Mouse (Mus musculus): Measurements from ENCODE around the gene Tekt3. TPM values are rescaled to one million over a fixed set of nuclear protein-coding genes. Genes with fewer than 3 reads are reported as not detected.
A peak's percentile ranks its signal among the peaks of the same experiment; 100 is the strongest.

Gene Tekt3
- polyA plus RNA-seq, 1 experiment from 2014 or later = not detected

DNA sequence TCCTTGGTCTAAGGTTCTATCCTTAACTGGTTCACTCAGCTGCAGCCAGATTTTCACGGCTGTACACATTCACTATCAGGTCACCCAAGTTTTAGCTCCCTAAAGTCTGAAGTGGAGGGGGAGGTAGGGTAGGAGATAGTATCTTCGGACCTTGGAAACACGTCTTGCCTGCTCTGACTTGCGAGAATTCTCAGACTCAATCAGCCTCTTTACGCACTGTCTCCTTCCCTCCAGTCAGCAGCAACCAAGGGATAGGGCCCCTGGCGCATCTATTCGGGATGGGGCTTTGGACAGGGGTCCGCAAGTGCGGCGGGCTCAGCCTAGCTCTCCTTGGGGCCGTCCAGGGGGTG is 70.7 kb downstream of the Tekt3 start:
- Histone ChIP-seq H3K36me3 (ENCODE audit: control insufficient read depth, insufficient read depth) (peaks cover 9% of the 10 kb centered on the region; the same call in 1 of the 2 replicates), H3K4me3 (ENCODE audit: low read length) (peak overlapping the region; percentile 76), H3K9me3 (replicated peaks; ENCODE audit: control insufficient read depth, low read length) (no peaks in the 10 kb centered on the region), H3K27ac (ENCODE audit: low read length) (peak overlapping the region; percentile 92), H3K4me1 (ENCODE audit: control insufficient read depth, insufficient read depth, low read length) (peaks cover 41% of the 10 kb centered on the region), H3K27me3 (ENCODE audit: control insufficient read depth, insufficient read depth, low read length) (no peaks in the 10 kb centered on the region), H3K4me2 (ENCODE audit: low read depth, low read length) (peak overlapping the region; percentile 63), H3K9ac (ENCODE audit: low read length) (peak overlapping the region; percentile 88)
- WGBS = under 1% methylated on average over 11 of the region's 11 CpGs
- no peak for ATAC-seq (replicated peaks; ENCODE audit: extremely low read depth, insufficient read depth, low FRiP score)

DNA sequence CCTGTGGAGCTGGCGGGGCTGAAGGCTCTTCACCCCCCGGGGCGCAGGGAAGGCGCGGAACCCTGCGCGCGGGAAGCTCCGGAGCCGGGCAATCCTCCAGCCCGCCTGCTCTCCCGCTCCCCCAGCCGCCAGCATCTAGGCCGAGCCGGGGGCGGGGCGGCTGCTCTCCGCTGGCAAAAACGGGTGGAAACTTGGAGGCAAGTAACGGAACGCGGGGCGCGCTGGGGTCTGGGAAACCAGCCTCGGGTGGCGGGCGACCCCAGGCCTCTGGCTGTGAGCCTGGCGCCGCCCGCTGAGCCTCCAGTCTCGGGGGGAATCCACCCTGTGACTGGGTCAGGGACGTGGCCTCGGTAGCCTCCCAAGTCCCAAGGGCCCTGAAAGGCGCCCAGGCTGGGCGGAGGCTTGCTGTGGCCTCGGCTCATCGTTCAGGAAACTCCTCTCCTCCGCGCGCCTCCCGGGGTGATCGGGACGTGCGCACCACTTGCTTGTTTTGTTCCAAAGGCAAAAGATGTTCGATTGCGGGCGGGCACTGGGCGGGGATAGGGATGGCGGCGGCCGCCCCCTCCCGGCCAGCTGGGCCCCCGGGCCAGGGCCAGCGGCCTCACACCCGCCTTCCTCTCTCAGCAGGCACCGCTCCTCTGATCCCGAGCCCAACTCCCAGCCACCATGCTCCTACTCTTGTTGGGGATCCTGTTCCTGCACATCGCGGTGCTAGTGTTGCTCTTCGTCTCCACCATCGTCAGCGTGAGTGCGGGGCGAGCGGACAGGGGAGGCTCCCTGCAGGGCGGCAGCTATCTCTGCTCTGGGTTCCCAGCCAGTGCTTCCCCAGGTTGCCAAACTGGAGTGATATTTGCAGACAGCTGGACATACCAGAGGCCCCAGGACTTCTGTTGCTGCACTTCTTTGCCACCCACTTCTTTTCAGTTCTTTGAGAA is 71.3 kb downstream of the Tekt3 start:
- peaks cover 9% of the 10 kb centered on the region; the same call in 1 of the 2 replicates for H3K36me3 ChIP-seq (ENCODE audit: control insufficient read depth, insufficient read depth)
- peak; percentile 60 for ATAC-seq (replicated peaks; ENCODE audit: extremely low read depth, insufficient read depth, low FRiP score)
- H3K4me2 ChIP-seq (ENCODE audit: low read depth, low read length) = peak overlapping the region; percentile 63
- H3K27ac ChIP-seq (ENCODE audit: low read length) = peak overlapping the region; percentile 92
- H3K4me1 ChIP-seq (ENCODE audit: control insufficient read depth, insufficient read depth, low read length) = peaks cover 41% of the 10 kb centered on the region
- under 1% methylated on average over 66 of the region's 66 CpGs for WGBS
- H3K27me3 ChIP-seq (ENCODE audit: control insufficient read depth, insufficient read depth, low read length) = no peaks in the 10 kb centered on the region
- peak overlapping the region; percentile 76 for H3K4me3 ChIP-seq (ENCODE audit: low read length)
- peak overlapping the region; percentile 88 for H3K9ac ChIP-seq (ENCODE audit: low read length)
- H3K9me3 ChIP-seq (replicated peaks; ENCODE audit: control insufficient read depth, low read length) = no peaks in the 10 kb centered on the region

DNA sequence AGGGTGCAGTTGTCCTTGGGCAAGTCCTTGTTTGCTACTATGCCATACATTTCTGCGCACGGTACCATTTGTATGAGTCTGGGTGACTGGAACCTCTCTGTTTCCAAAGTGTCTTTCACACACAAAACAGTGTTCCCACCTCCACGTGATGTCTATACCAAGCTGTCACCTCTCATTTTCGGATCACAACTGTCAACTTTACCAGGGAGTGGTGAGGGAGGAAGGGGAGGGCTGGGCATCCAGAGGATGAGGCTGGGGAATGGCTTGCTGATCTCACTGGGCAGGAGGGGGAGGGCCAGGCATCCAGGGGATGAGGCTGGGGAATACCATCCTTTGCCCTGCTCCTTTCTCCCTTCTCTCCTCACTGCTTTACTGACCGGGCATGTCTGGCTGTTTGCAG is 72.6 kb downstream of the Tekt3 start:
- no peak overlapping the region for H3K4me3 ChIP-seq (ENCODE audit: low read length)
- H3K27ac ChIP-seq (ENCODE audit: low read length) = no peak overlapping the region
- ATAC-seq (replicated peaks; ENCODE audit: extremely low read depth, insufficient read depth, low FRiP score) = no peak
- H3K9ac ChIP-seq (ENCODE audit: low read length) = no peak overlapping the region
- no peaks in the 10 kb centered on the region for H3K27me3 ChIP-seq (ENCODE audit: control insufficient read depth, insufficient read depth, low read length)
- H3K4me2 ChIP-seq (ENCODE audit: low read depth, low read length) = no peak overlapping the region
- H3K36me3 ChIP-seq (ENCODE audit: control insufficient read depth, insufficient read depth) = peaks cover 9% of the 10 kb centered on the region; the same call in 1 of the 2 replicates
- WGBS = 86% methylated on average over 5 of the region's 5 CpGs
- peaks cover 41% of the 10 kb centered on the region for H3K4me1 ChIP-seq (ENCODE audit: control insufficient read depth, insufficient read depth, low read length)
- H3K9me3 ChIP-seq (replicated peaks; ENCODE audit: control insufficient read depth, low read length) = no peaks in the 10 kb centered on the region

DNA sequence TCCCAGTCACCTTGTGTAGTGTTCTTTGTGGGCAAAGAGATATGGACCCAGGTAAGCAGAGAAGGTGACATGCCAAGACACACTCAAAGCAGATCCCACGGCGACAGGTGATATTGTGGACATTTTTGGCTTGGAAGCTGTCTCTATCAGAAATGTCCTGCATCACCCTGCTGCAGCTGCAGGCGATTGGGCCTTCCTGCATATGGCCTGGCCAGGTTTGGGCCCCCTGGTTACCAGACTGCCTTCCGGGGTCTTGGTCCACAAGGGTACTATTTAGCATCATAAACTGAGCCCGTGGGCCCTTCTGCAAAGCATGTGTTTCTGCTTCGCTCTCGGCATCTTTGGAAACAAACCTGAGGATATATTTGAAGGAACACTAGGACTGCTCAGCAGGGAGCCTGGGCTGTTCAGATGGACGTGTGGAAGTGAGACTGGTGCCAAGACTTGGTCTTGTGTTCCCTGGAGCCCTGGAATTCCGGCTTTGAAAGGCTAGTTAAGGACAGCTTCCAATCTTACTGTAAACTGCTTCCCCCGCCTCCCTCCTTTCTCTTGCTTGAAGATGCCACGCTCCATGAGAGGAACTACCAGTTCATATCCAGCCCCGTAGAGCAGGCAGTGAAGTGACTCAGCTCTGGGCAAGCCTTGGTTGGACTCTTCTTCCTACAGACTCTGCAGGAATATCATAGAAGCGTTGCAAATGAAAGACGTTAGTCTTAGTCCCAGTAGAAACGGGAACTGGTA is 73.5 kb downstream of the Tekt3 start:
- ATAC-seq (replicated peaks; ENCODE audit: extremely low read depth, insufficient read depth, low FRiP score) = no peak
- no peaks in the 10 kb centered on the region for H3K27me3 ChIP-seq (ENCODE audit: control insufficient read depth, insufficient read depth, low read length)
- H3K27ac ChIP-seq (ENCODE audit: low read length) = peak overlapping the region; percentile 43; the same call in 1 of the 2 replicates
- peaks cover 9% of the 10 kb centered on the region; the same call in 1 of the 2 replicates for H3K36me3 ChIP-seq (ENCODE audit: control insufficient read depth, insufficient read depth)
- H3K9ac ChIP-seq (ENCODE audit: low read length) = peak overlapping the region; percentile 6; the same call in 1 of the 2 replicates
- H3K4me1 ChIP-seq (ENCODE audit: control insufficient read depth, insufficient read depth, low read length) = peaks cover 34% of the 10 kb centered on the region
- 68% methylated on average over 15 of the region's 15 CpGs for WGBS
- H3K4me2 ChIP-seq (ENCODE audit: low read depth, low read length) = no peak overlapping the region
- no peak overlapping the region for H3K4me3 ChIP-seq (ENCODE audit: low read length)
- no peaks in the 10 kb centered on the region for H3K9me3 ChIP-seq (replicated peaks; ENCODE audit: control insufficient read depth, low read length)

DNA sequence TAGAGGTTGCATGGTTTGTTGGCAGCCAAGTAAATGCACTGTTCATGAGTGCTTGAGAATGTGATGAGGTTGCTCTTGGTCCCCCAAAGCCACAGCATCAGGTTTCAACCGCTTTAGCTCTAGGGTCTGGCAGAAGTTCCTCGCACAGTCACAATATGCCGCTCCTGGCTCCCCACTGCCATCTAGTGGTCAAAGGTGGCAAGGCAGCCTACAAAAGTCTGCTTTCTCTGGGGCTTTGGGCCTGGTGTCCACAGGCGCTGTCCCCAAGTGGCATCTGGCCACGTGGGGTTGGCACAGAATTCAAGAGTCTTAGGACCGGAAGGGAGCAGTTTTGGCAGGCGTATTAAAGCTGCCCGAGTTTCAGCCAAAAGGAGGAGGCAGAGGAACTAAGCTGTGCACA is 74.2 kb downstream of the Tekt3 start:
- Histone ChIP-seq H3K36me3 (ENCODE audit: control insufficient read depth, insufficient read depth) (peaks cover 9% of the 10 kb centered on the region; the same call in 1 of the 2 replicates), H3K9ac (ENCODE audit: low read length) (0 out of 2 replicates have a peak overlapping the region, but pooled peaks have one; percentile 37), H3K4me3 (ENCODE audit: low read length) (no peak overlapping the region), H3K9me3 (replicated peaks; ENCODE audit: control insufficient read depth, low read length) (no peaks in the 10 kb centered on the region), H3K4me2 (ENCODE audit: low read depth, low read length) (0 out of 2 replicates have a peak overlapping the region, but pooled peaks have one; percentile 14), H3K27ac (ENCODE audit: low read length) (peak overlapping the region; percentile 43), H3K4me1 (ENCODE audit: control insufficient read depth, insufficient read depth, low read length) (peaks cover 27% of the 10 kb centered on the region), H3K27me3 (ENCODE audit: control insufficient read depth, insufficient read depth, low read length) (no peaks in the 10 kb centered on the region)
- ATAC-seq (replicated peaks; ENCODE audit: extremely low read depth, insufficient read depth, low FRiP score) = peak; percentile 61
- whole genome bisulfite sequencing = 4% methylated on average over 8 of the region's 8 CpGs

DNA sequence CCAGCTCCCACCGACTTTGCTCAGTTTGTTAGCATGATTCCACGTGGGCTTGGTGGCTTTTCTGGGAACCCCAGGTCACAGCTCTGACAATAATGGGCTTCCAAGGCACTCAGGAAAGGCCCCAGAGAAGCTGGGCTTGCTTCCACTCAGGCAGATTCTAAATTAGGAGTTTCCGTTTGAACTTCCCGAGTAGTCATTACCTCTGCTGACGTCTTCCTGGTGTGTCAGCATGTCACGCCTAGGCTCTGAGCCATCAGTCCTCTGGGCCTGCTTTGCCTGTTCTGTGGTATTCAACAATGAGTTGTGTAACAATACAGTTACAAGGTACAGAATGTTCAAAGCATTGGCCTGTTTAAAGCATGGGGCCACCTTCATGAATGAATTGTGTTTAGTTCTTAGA is 74.8 kb downstream of the Tekt3 start:
- H3K27ac ChIP-seq (ENCODE audit: low read length) = peak overlapping the region; percentile 28
- H3K4me1 ChIP-seq (ENCODE audit: control insufficient read depth, insufficient read depth, low read length) = peaks cover 25% of the 10 kb centered on the region
- H3K9me3 ChIP-seq (replicated peaks; ENCODE audit: control insufficient read depth, low read length) = no peaks in the 10 kb centered on the region
- WGBS = 45% methylated on average over 6 of the region's 6 CpGs
- H3K36me3 ChIP-seq (ENCODE audit: control insufficient read depth, insufficient read depth) = peaks cover 14% of the 10 kb centered on the region
- ATAC-seq (replicated peaks; ENCODE audit: extremely low read depth, insufficient read depth, low FRiP score) = no peak
- no peaks in the 10 kb centered on the region for H3K27me3 ChIP-seq (ENCODE audit: control insufficient read depth, insufficient read depth, low read length)
- no peak overlapping the region for H3K4me2 ChIP-seq (ENCODE audit: low read depth, low read length)
- H3K9ac ChIP-seq (ENCODE audit: low read length) = no peak overlapping the region
- no peak overlapping the region for H3K4me3 ChIP-seq (ENCODE audit: low read length)

DNA sequence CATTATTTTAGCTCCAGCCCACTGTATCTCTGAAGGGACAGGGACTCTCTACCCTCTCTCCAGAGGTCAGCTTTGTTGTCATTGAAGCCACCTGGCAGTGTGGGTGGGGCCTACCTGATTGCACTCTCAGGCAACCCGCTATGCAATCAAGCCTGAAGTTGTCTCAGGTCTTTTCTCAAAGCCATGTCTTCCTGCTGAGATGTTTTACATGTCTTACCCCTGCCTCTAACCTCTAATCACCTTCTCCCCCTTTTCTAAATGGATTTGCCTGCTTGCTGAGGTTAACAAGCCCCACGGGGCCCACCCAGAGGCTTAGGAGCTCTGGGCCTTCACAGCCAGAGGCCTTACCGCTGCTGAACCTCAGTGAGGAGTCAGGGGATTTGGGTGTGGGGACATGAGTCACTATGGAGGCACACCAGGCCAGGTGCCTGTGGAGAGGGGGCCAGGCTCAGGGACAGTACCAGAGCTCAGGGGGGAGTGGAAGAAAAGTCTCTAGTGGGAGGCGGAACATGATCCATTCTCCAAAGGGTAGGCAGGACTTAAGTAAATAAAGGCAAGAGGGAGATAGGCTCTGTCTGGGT is 75.5 kb downstream of the Tekt3 start:
- ATAC-seq (replicated peaks; ENCODE audit: extremely low read depth, insufficient read depth, low FRiP score) = no peak
- no peak overlapping the region for H3K4me3 ChIP-seq (ENCODE audit: low read length)
- H3K9me3 ChIP-seq (replicated peaks; ENCODE audit: control insufficient read depth, low read length) = no peaks in the 10 kb centered on the region
- no peak overlapping the region for H3K4me2 ChIP-seq (ENCODE audit: low read depth, low read length)
- 81% methylated on average over 4 of the region's 4 CpGs for WGBS
- peaks cover 17% of the 10 kb centered on the region for H3K36me3 ChIP-seq (ENCODE audit: control insufficient read depth, insufficient read depth)
- H3K4me1 ChIP-seq (ENCODE audit: control insufficient read depth, insufficient read depth, low read length) = peaks cover 25% of the 10 kb centered on the region
- H3K9ac ChIP-seq (ENCODE audit: low read length) = 0 out of 2 replicates have a peak overlapping the region, but pooled peaks have one; percentile 28
- no peaks in the 10 kb centered on the region for H3K27me3 ChIP-seq (ENCODE audit: control insufficient read depth, insufficient read depth, low read length)
- H3K27ac ChIP-seq (ENCODE audit: low read length) = no peak overlapping the region

DNA sequence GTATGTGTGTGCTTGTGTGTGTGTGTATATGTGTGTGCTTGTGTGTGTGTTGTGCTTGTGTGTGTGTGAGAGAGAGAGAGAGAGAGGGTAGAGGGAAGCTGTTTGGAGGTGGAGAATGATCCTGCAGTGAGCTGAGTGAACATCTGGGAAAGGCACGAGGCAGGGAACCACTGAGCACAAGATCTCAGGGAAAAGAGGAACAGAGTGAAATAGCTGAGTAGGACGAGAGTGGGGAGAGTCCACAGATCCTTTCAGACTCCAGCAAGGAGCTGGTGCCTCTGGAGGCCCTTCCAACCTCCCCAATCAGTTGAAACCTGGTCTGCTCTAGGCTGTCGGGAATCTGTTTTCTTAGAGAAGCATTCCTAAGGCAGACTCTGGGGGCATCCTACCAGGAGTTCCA is 77.3 kb downstream of the Tekt3 start:
- no peak overlapping the region for H3K9ac ChIP-seq (ENCODE audit: low read length)
- no peak overlapping the region for H3K4me2 ChIP-seq (ENCODE audit: low read depth, low read length)
- no peak overlapping the region for H3K27ac ChIP-seq (ENCODE audit: low read length)
- WGBS = 36% methylated on average over 3 of the region's 3 CpGs
- H3K36me3 ChIP-seq (ENCODE audit: control insufficient read depth, insufficient read depth) = peaks cover 17% of the 10 kb centered on the region
- ATAC-seq (replicated peaks; ENCODE audit: extremely low read depth, insufficient read depth, low FRiP score) = no peak
- no peak overlapping the region for H3K4me3 ChIP-seq (ENCODE audit: low read length)
- H3K27me3 ChIP-seq (ENCODE audit: control insufficient read depth, insufficient read depth, low read length) = no peaks in the 10 kb centered on the region
- no peaks in the 10 kb centered on the region for H3K9me3 ChIP-seq (replicated peaks; ENCODE audit: control insufficient read depth, low read length)
- peaks cover 25% of the 10 kb centered on the region for H3K4me1 ChIP-seq (ENCODE audit: control insufficient read depth, insufficient read depth, low read length)
